Mouse (Mus musculus) adipocyte (in vitro differentiated cells): ENCODE results near the gene Stard7.
"Not testable (repeated sequence)": the region's sequence is repeated elsewhere in the genome, so short reads cannot be mapped to it uniquely, and the experiment has no call there.

Experiments
- DNase-seq: peaks from one replicate; pipeline ENCODE4 v3.0.0-alpha.2; 2016; ENCODE audit warnings: low spot score

Stard7 gene

GRCm38 (mm10) chr2:127275551-127276320, 5.7 kb downstream of the Stard7 start:
- no peak for DNase-seq

- DNase-seq, result no peak
Observed at GRCm38 (mm10) chr2:127278162-127278561, 8.1 kb downstream of the Stard7 start.

- DNase-seq, result no peak
Observed at GRCm38 (mm10) chr2:127292250-127292649, 22.2 kb downstream of the Stard7 start.

- no peak for DNase-seq
Observed at GRCm38 (mm10) chr2:127297001-127297805, 27.2 kb downstream of the Stard7 start.

GRCm38 (mm10) chr2:127298056-127298455, 28.0 kb downstream of the Stard7 start:
- DNase-seq, result no peak

- DNase-seq, result no peak
Observed at GRCm38 (mm10) chr2:127300701-127301100, 30.7 kb downstream of the Stard7 start.

GRCm38 (mm10) chr2:127301883-127302282, 31.9 kb downstream of the Stard7 start:
- DNase-seq, result no peak

GRCm38 (mm10) chr2:127304192-127304591, 34.2 kb downstream of the Stard7 start:
- not testable (repeated sequence) for DNase-seq

- DNase-seq, result no peak
Observed at GRCm38 (mm10) chr2:127304609-127305210, 34.7 kb downstream of the Stard7 start.

GRCm38 (mm10) chr2:127306123-127306522, 36.1 kb downstream of the Stard7 start:
- no peak for DNase-seq

- no peak for DNase-seq
Observed at GRCm38 (mm10) chr2:127307179-127307578, 37.2 kb downstream of the Stard7 start.

GRCm38 (mm10) chr2:127308660-127309059, 38.6 kb downstream of the Stard7 start:
- no peak for DNase-seq

- DNase-seq, result no peak
Observed at GRCm38 (mm10) chr2:127310246-127310645, 40.2 kb downstream of the Stard7 start.

GRCm38 (mm10) chr2:127310685-127311084, 40.7 kb downstream of the Stard7 start:
- DNase-seq, result no peak

- no peak for DNase-seq
Observed at GRCm38 (mm10) chr2:127311193-127311592, 41.2 kb downstream of the Stard7 start.

GRCm38 (mm10) chr2:127312801-127313200, 42.8 kb downstream of the Stard7 start:
- no peak for DNase-seq

GRCm38 (mm10) chr2:127313878-127314277, 43.9 kb downstream of the Stard7 start:
- DNase-seq, result no peak

- no peak for DNase-seq
Observed at GRCm38 (mm10) chr2:127314467-127315154, 44.6 kb downstream of the Stard7 start.

- no peak for DNase-seq
Observed at GRCm38 (mm10) chr2:127315155-127315470, 45.1 kb downstream of the Stard7 start.

GRCm38 (mm10) chr2:127316431-127316830, 46.4 kb downstream of the Stard7 start:
- no peak for DNase-seq

GRCm38 (mm10) chr2:127318136-127318535, 48.1 kb downstream of the Stard7 start:
- DNase-seq, result no peak

GRCm38 (mm10) chr2:127319071-127319470, 49.1 kb downstream of the Stard7 start:
- DNase-seq, result no peak
